Mouse (Mus musculus) lung, embryonic 14.5 days (tissue): ENCODE measurements around the gene Olfr374. TPM values are rescaled to one million over a fixed set of nuclear protein-coding genes. Genes with fewer than 3 reads are reported as not detected.

ENCODE experiments used
- ATAC-seq: fragments of 200-750 bp; cut with Nextera tagmentation; 2 replicates; pipeline ENCODE4 v1.8.0; 2017; ENCODE audit warnings: mild to moderate bottlenecking, moderate TSS enrichment, moderate library complexity; ENCODE audit not compliant: insufficient read depth
- DNase-seq: peaks from one replicate; pipeline ENCODE4 v3.0.0-alpha.2; 2015
- H3K27ac ChIP-seq: fragments of 300-500 bp; sonication (generic); 2 replicates; pipeline ENCODE4 v1.5.1; 2014; ENCODE audit warnings: low read depth, mild to moderate bottlenecking, moderate library complexity
- H3K27me3 ChIP-seq: fragments of 300-500 bp; sonication (generic); 2 replicates; pipeline ENCODE4 v1.6.1; 2014; ENCODE audit warnings: low read length, control low read depth; ENCODE audit not compliant: insufficient read depth
- H3K36me3 ChIP-seq: fragments of 300-500 bp; sonication (generic); 2 replicates; pipeline ENCODE4 v1.6.1; 2014; ENCODE audit warnings: control low read depth; ENCODE audit not compliant: insufficient read depth
- H3K4me1 ChIP-seq: fragments of 300-500 bp; sonication (generic); 2 replicates; pipeline ENCODE4 v1.6.1; 2014; ENCODE audit warnings: antibody characterized with exemption, control low read depth; ENCODE audit not compliant: insufficient read depth
- H3K4me2 ChIP-seq: fragments of 300-500 bp; sonication (generic); 2 replicates; pipeline ENCODE4 v1.6.1; 2014; ENCODE audit warnings: mild to moderate bottlenecking
- H3K4me3 ChIP-seq: fragments of 300-500 bp; sonication (generic); 2 replicates; pipeline ENCODE4 v1.5.1; 2014; ENCODE audit warnings: low read depth, low read length
- H3K9ac ChIP-seq: fragments of 300-500 bp; sonication (generic); 2 replicates; pipeline ENCODE4 v1.6.1; 2014
- H3K9me3 ChIP-seq: fragments of 300-500 bp; sonication (generic); 2 replicates; pipeline ENCODE4 v1.6.1; 2016; ENCODE audit warnings: low read depth, low read length, control low read depth
- CTCF ChIP-seq: IDR thresholded peaks from 2 replicates; pipeline ENCODE4 v1.5.1; 2016; ENCODE audit warnings: antibody characterized with exemption, low read depth
- WGBS: fragments of 180-500 bp; shearing (Covaris S2); extraction: QIAGEN DNeasy Blood & Tissue Kit; methylation state at CpG from one replicate; pipeline ENCODE4 v1.1.7; 2014; 5-methylcytosine and 5-hydroxymethylcytosine counted together
- polyA plus RNA-seq: library from polyadenylated mRNA; unstranded; fragments of >200 nt; fragmentation: Nextera tagmentation; extraction: Ambion mirVana; gene quantifications from 2 replicates; pipeline ENCODE4 v1.2.1, GENCODE M21; 2014

Olfr374 gene
- polyA plus RNA-seq, 1 experiment from 2014 or later = 0.01 TPM

DNA sequence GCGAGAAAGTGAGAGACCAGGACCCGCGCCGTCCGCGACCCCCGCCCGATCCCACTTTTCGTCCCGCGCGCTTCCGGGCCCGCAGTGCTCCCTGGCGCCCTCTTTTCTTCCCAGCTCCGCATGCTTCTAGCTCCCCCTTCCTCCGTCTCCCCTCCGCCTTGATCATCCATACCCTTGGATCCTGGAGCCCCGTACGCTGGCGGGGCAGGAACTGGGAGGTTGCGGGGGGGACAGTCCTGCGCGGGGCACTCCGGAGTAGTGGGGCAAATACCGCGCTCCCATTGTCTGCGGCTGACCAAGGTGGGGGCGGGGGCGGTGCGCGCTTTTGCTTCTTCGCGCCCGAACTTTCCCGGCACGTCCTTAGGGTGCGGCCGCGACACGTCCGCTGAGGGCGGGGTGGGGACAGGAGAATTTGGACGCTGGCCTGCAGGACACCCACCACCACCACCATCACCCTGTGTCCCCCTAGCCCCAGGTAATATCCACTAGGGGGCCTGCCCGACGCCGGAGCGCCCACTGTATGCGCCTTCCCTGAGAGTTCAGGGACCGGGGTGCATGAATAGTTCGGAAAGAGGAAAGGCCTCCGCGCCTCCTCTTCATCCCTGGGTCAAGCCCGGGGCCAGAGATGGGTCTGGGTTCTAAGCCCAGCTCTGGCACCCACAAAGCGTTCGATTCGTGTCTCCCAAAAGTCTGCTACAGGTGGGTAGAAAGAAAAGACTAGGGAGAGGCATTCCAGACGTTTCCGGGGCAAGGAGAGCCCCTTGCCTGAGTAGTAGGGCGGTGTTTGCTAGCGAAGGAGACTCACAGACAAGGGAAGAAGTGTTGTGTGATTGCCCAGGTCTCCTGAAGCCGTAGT is 28.8 kb downstream of the Olfr374 start:
- peaks cover 31% of the 10 kb centered on the region for H3K36me3 ChIP-seq
- H3K27ac ChIP-seq = peak overlapping the region; percentile 100
- TF ChIP-seq CTCF = peak; percentile 55
- peak overlapping the region; percentile 96 for H3K9ac ChIP-seq
- peak; percentile 30 for ATAC-seq
- H3K27me3 ChIP-seq = no peaks in the 10 kb centered on the region
- peak overlapping the region; percentile 80 for H3K4me2 ChIP-seq
- WGBS = under 1% methylated on average over 60 of the region's 62 CpGs
- no peaks in the 10 kb centered on the region for H3K9me3 ChIP-seq
- H3K4me1 ChIP-seq = peaks cover 5% of the 10 kb centered on the region; the same call in 1 of the 2 replicates
- peak; percentile 69 for DNase-seq
- peak overlapping the region; percentile 92 for H3K4me3 ChIP-seq

DNA sequence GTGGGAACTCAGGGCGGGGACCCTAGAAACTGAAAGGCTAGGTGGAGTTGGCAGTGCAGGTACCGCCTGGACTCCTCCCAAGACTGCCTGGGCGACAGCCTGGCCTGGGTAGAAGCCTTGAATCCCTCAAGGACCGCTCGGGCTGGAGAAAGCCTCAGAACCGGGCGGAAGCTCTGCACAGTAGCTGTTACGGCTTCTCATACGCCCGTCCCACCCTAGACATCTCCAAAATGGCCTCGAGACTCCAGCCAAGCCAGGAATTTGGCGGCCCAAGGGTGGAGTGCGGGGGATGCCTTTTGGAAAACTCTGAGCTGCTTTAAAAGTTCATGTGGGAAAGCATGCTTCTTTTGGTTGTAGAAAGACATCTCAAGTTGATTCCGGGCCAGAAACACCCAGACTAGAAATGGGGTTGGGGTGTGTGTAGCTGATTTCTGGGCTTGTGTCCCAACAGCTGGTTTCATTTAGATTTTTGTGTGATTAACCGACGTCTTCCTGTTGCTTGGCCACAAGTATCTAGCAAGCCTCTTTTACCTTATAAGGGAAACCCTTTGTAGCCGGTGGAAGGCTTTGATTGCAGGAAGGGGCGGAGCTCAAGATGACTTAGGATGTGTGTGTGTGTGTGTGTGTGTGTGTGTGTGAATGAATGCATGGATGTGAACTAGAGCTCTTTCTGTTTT is 29.6 kb downstream of the Olfr374 start:
- peak overlapping the region; percentile 100 for H3K27ac ChIP-seq
- H3K36me3 ChIP-seq = peaks cover 38% of the 10 kb centered on the region
- peak overlapping the region; percentile 92 for H3K4me3 ChIP-seq
- peak; percentile 97 for DNase-seq
- no peaks in the 10 kb centered on the region for H3K9me3 ChIP-seq
- ATAC-seq = peak; percentile 78
- H3K4me1 ChIP-seq = peaks cover 5% of the 10 kb centered on the region; the same call in 1 of the 2 replicates
- TF ChIP-seq CTCF = no peak
- under 1% methylated on average over 18 of the region's 18 CpGs for WGBS
- peak overlapping the region; percentile 96 for H3K9ac ChIP-seq
- no peaks in the 10 kb centered on the region for H3K27me3 ChIP-seq
- H3K4me2 ChIP-seq = peak overlapping the region; percentile 80

- H3K4me3 ChIP-seq = peak overlapping the region; percentile 92; the same call in 1 of the 2 replicates
- 87% methylated on average over 2 of the region's 2 CpGs for WGBS
- peaks cover 5% of the 10 kb centered on the region; the same call in 1 of the 2 replicates for H3K4me1 ChIP-seq
- no peak for ATAC-seq
- H3K4me2 ChIP-seq = peak overlapping the region; percentile 80
- no peak for DNase-seq
- H3K9ac ChIP-seq = no peak overlapping the region
- H3K27ac ChIP-seq = peak overlapping the region; percentile 100
- H3K27me3 ChIP-seq = no peaks in the 10 kb centered on the region
- no peaks in the 10 kb centered on the region for H3K9me3 ChIP-seq
- peaks cover 48% of the 10 kb centered on the region for H3K36me3 ChIP-seq
- TF ChIP-seq CTCF = no peak
Measured at GRCm38 (mm10) chr8:72137431-72137830, 30.6 kb downstream of the Olfr374 start.

DNA sequence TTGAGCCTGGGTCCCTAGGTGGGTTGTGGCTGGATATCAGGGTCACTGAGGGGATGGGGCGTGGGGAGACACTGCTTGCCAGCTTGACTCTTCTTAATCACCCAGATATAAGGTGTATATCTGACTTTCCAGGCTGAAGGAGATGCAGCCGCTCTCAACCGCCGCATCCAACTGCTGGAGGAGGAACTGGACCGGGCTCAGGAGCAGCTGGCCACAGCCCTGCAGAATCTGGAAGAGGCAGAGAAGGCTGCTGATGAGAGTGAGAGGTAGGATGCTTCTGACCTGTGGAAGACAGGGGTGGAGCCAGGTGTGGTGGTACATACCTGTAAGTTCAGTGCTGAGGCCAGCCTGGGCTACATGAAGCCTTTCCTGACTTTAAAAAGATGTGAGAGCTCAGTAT is 31.6 kb downstream of the Olfr374 start:
- H3K4me3 ChIP-seq = no peak overlapping the region
- H3K36me3 ChIP-seq = peaks cover 58% of the 10 kb centered on the region
- H3K27ac ChIP-seq = no peak overlapping the region
- DNase-seq (no peak), ATAC-seq (no peak)
- H3K9me3 ChIP-seq = no peaks in the 10 kb centered on the region
- no peak overlapping the region for H3K9ac ChIP-seq
- H3K4me2 ChIP-seq = no peak overlapping the region
- no peak for TF ChIP-seq CTCF
- H3K4me1 ChIP-seq = peaks cover 5% of the 10 kb centered on the region; the same call in 1 of the 2 replicates
- H3K27me3 ChIP-seq = no peaks in the 10 kb centered on the region
- WGBS = 95% methylated on average over 5 of the region's 5 CpGs

DNA sequence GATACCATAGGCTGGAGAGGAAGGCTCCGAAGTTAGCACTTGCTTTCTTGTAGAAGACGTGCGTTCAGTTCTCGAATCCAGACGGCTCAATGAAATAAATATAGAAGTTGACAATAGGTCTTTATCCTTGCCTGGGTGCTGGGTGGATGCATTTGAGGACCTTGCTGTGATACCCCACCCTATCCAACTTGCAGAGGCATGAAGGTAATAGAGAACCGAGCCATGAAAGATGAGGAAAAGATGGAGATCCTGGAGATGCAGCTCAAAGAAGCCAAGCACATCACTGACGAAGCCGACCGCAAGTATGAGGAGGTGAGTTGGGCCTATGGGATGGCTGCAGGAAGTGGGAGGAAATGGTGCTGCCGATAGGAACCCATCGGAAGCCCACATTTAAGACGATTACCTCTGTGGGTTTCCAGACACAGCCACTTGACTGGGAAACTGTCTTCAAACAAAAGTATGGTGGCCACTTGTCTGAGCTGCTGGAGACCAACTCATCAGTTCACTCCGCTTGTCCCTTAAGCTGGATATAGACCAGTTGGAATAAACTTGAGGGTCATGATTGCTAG is 36.5 kb downstream of the Olfr374 start:
- Histone ChIP-seq H3K4me1 (no peaks in the 10 kb centered on the region), H3K27me3 (no peaks in the 10 kb centered on the region), H3K36me3 (peaks cover 99% of the 10 kb centered on the region), H3K9me3 (no peaks in the 10 kb centered on the region), H3K9ac (no peak overlapping the region), H3K4me3 (no peak overlapping the region), H3K27ac (no peak overlapping the region), H3K4me2 (no peak overlapping the region)
- ATAC-seq = no peak
- WGBS = 91% methylated on average over 13 of the region's 13 CpGs
- no peak for TF ChIP-seq CTCF
- no peak for DNase-seq

DNA sequence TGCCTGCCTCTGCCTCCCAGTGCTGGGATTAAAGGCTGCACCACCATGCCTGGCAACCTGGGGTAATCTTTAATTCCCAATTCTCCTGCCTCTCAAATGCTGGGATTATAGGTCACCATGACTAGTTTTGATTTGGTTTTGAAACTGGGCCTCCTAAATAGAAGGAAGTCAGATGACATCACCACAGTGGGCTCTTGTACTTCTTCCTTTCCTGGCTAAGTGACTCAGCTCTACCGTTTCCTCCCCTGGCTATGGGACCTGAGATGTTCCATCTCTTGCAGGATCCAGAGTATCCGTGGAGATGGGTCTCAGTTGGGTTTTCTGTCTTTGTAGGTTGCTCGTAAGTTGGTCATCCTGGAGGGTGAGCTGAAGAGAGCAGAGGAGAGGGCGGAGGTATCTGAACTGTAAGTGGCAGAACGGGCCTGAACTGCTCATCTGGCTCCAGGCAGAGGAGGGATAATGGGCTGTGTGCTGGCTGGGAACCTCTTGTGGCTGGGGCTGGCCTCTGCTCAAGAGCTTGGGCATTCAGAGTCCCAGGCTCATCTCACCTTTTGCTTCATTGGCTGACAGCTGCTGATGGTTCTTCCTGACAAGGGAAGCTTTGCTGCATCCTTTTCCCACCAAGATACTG is 37.6 kb downstream of the Olfr374 start:
- Histone ChIP-seq H3K4me2 (no peak overlapping the region), H3K4me3 (no peak overlapping the region), H3K27ac (no peak overlapping the region), H3K36me3 (peaks cover 96% of the 10 kb centered on the region), H3K9ac (no peak overlapping the region), H3K4me1 (no peaks in the 10 kb centered on the region), H3K27me3 (no peaks in the 10 kb centered on the region), H3K9me3 (no peaks in the 10 kb centered on the region)
- 84% methylated on average over 5 of the region's 5 CpGs for WGBS
- TF ChIP-seq CTCF = no peak
- ATAC-seq (no peak), DNase-seq (no peak)
